Mouse (Mus musculus): ENCODE data around the gene Prkar1b. TPM values are rescaled to one million over a fixed set of nuclear protein-coding genes. Genes with fewer than 3 reads are reported as not detected.

The Prkar1b gene
- total RNA-seq, 1 experiment from 2014 or later: not detected

DNA sequence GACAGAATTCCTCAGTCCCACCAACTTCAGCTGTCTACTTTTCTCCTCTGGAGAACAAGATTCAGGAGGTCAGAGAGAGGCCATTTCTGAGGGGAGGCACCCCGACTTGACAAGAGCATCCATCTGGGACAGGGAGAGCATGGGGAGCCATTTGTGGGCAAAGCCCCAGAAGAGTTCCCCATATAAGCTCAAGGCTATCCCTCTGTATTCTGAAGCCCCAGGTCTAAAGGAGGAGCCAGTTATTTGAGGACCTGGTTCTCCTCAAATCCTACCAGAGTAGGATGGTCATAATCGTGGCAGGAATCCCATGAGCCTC, 30.9 kb downstream of the Prkar1b start:
- ATAC-seq (replicated peaks in 1 of 2; ENCODE audit: insufficient read depth in 1 of 2, low FRiP score in 2 of 2, low TSS enrichment in 1 of 2, low read depth in 1 of 2, poor library complexity in 2 of 2, severe bottlenecking in 2 of 2): no peak

DNA sequence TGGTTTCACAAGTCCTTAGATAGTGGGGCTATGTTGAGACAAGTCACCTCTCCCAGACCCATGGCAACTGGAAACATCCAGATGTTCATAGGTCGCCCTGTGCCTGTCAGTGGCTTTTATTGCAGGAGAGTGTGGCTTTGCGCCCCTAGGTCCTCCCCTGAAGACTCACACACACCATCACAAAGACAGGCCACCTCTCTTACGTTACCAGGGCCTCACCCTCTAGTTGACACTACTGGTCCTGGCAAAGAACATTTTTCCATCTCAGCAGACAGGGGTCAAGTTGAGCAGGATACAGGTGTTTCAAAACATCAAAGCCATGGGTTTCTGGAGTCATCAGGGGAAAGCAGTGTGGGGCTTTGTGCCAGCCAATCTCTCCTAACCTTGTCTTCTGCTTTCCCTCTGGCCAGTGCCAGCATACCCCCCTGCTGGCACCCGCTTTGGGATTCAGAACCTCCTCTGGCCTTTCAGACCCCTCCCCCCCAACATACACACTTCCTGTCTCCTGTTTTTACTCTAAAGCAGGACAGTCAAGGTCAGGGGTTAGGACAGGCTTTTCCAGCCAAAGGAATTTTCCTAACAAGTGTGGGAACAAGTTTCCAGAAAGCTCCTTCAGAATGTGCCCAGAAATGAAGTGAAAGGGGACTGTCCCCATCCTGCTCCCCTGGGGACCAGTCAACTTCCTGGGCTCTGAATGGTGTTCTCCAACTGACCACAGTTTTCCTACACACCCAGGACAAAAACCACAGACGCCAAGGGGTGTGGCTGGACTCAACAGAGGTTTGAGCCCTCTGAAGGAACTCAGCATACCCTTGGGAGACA, 31.5 kb downstream of the Prkar1b start:
- ATAC-seq (replicated peaks in 1 of 2; ENCODE audit: insufficient read depth in 1 of 2, low FRiP score in 2 of 2, low TSS enrichment in 1 of 2, low read depth in 1 of 2, poor library complexity in 2 of 2, severe bottlenecking in 2 of 2): no peak

DNA sequence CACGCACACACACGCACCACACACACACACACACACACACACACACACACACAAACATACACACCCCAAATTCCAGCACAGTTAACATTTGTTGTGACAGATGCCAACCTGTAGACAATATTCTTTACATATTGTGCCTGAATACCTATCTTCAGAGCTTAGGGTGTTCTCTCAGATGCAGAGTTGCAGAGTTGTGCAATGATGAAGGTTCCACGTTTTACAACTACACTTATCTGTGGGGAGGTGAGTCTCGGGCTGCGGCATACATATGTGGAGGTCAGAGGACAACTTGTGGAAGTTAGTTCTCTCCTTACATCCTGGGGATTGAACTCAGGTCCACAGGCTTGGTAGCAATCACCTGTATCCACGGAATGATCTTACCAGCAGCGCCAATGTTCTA, 34.3 kb downstream of the Prkar1b start:
- ATAC-seq (replicated peaks in 1 of 2; ENCODE audit: insufficient read depth in 1 of 2, low FRiP score in 2 of 2, low TSS enrichment in 1 of 2, low read depth in 1 of 2, poor library complexity in 2 of 2, severe bottlenecking in 2 of 2): no peak

DNA sequence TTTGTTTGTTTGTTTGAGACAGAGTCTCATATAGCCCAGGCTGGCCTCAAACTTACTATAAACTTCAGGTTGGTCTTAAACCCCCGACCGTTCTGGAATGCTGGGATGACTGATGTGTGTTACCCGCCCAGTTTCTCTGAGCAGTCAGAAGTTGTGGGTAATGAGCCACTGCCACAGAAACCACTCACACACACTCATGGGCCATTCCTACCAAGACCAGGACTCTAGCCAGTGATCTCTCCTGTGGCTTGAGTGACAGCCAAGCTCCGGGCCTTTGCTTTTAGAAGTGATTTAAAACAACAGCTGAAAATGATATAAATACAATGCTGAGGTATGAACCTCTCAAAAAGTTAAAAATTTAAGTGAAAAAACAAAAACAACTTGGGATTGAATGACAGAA, 34.9 kb downstream of the Prkar1b start:
- ATAC-seq (replicated peaks in 1 of 2; ENCODE audit: insufficient read depth in 1 of 2, low FRiP score in 2 of 2, low TSS enrichment in 1 of 2, low read depth in 1 of 2, poor library complexity in 2 of 2, severe bottlenecking in 2 of 2): no peak

DNA sequence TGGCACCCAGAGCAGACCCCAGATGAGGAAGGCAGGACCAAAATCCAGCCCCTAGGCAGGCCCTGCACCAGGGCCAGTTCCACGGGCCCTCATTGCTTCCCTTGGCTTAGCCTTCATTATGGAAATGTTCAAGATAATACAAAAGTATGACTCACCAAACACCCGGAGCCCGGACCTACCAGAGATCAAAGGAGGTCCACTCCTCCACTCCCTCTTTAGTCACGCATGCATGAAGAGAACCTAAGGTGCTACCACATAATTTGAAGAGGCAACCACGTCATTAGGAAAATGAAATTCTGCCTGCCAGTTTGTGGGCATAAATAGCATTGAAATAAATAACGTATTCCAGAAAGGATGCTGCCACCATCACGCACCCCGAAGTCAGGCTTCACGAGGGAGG, 37.4 kb downstream of the Prkar1b start:
- no peak for ATAC-seq (replicated peaks in 1 of 2; ENCODE audit: insufficient read depth in 1 of 2, low FRiP score in 2 of 2, low TSS enrichment in 1 of 2, low read depth in 1 of 2, poor library complexity in 2 of 2, severe bottlenecking in 2 of 2)

DNA sequence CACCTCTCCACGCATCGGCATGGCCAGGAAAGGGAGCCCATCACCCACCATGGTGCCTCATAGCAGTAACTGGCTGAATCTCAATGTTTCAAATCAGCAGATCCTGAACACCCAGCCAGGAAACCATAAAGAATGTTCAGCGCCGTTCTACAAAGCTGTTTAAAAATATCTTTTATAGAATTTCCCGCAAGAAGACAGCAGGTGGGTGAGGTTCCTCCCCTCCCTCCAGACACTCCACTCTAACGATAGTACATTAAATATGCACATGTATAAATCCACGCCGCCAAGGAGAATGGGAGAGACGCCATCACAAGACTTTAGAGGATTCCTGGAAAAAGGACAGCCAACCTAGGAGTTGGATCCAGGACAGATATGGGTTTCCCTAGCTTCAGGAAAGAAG, 37.8 kb downstream of the Prkar1b start:
- no peak for ATAC-seq (replicated peaks in 1 of 2; ENCODE audit: insufficient read depth in 1 of 2, low FRiP score in 2 of 2, low TSS enrichment in 1 of 2, low read depth in 1 of 2, poor library complexity in 2 of 2, severe bottlenecking in 2 of 2)

DNA sequence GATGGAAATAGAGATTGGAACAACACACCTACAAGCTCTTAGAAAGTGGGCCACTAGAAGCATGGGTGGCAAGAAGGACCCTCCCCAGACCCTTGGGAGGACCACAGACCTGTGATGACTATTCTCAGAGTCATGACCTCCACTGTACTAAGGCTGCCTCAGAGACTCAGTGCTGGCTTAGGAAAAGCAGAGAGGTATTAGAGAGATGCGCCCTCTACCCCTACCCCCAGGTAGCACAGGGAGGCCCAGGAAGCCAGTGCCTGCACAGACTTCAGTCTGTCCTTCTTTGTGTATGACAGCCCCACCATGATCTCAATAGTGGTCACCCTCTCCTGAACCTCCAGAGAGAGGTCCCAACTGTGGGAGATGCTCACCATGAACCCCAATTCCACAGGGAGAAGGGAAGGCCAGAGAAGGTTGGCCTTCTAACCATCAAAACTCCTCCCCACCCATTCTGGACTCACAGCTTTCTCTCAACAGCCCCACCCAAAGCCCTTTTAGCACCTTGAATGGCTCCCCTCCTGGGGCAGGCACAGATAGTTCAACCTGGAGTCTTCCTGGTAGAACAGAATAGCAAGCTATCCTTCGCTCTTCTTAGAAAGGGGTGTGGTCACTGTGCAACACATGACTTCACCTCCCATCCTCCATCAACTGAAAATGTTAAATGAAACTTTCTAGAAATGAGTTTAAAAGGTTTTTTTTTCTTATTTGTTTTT, 39.5 kb downstream of the Prkar1b start:
- ATAC-seq (replicated peaks in 1 of 2; ENCODE audit: insufficient read depth in 1 of 2, low FRiP score in 2 of 2, low TSS enrichment in 1 of 2, low read depth in 1 of 2, poor library complexity in 2 of 2, severe bottlenecking in 2 of 2): no peak

DNA sequence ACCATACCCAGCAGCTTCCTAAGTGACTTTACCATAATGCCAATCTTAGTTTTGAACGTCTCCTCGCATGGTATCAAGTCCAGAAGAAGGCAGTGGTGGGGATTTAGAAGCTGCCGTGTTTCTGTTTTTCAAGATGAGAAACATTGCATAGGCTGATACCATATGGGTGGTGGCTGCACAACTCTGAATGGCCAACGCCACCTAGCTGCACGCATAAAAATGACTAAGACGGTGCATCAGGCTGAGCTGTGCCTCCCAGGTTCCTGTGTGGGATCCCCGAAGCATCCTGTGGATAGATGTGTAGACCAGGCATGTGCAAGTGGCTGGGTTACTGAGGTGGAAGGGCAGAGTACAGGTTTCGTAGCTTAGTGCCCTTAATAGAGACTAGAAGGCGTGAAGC, 42.0 kb downstream of the Prkar1b start:
- ATAC-seq (replicated peaks in 1 of 2; ENCODE audit: insufficient read depth in 1 of 2, low FRiP score in 2 of 2, low TSS enrichment in 1 of 2, low read depth in 1 of 2, poor library complexity in 2 of 2, severe bottlenecking in 2 of 2): peak; percentile 56 to 64; a peak in 3 of 4 replicates

DNA sequence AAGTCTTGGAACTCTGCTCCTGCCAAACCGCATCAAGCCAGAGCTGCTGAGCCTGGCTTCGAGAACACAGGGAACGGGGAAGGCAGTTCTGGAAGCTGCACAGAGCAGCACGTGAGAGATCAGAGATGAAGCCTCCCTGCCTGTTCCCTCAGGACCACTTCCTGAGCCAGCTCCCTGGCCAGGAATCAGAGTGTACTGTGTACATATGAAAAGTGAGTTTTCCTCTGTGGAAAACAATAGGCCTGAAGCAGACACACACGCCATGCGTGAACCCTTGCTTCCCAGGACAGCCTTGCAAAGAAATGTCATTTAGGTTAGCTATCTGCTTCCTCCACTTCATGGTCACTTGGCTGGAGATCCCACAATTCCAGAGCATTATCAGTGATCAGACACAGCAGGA, 48.0 kb downstream of the Prkar1b start:
- no peak for ATAC-seq (replicated peaks in 1 of 2; ENCODE audit: insufficient read depth in 1 of 2, low FRiP score in 2 of 2, low TSS enrichment in 1 of 2, low read depth in 1 of 2, poor library complexity in 2 of 2, severe bottlenecking in 2 of 2)

DNA sequence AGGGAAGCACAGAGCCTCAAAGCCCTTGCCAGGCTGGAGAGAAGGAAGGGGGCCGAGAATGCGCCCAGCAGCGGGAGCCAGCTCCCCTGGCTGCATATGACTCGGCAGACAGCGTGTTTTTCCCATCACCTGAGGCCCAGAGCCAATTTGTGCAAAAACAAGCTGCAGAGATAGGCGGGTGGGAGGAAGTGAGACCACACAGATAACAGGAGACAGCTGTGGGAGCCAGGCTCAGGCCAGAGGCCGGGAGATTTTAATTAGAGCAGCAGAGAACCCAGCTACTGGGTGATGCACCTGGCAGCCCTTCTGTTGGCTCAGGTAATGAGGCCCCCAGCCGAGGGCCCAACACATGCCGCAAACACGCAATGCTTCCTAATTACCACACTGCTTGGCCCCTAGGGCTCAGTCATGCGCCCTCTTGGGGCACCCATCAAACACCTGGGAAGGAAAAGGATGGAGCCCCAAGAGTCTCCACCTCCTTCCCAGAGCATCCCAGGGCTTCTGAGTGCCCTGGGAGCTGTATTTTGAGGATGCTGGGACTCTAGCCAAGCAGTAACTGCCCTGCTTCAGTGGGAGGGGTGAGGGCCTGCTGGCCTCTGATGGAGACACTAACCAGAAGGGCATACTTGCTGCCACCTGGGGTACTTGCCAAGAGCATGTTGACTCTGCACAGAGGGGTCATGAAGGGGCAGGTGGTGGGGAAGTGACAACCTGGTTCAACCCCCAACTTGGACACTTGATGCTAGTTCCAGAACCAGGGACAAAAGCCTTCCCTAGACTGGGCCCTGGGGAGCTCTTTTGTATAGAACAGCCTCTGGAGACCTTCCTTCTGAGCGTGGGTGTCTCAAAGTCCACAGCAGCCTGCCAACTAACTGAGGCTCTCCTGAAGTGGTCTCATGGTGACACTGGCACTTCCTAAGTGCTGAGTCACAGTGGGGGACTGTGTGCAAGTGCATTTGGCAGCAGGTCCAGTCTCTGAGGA, 50.5 kb downstream of the Prkar1b start:
- ATAC-seq (replicated peaks in 1 of 2; ENCODE audit: insufficient read depth in 1 of 2, low FRiP score in 2 of 2, low TSS enrichment in 1 of 2, low read depth in 1 of 2, poor library complexity in 2 of 2, severe bottlenecking in 2 of 2): peak; percentile 25 to 38; a peak in 2 of 4 replicates

DNA sequence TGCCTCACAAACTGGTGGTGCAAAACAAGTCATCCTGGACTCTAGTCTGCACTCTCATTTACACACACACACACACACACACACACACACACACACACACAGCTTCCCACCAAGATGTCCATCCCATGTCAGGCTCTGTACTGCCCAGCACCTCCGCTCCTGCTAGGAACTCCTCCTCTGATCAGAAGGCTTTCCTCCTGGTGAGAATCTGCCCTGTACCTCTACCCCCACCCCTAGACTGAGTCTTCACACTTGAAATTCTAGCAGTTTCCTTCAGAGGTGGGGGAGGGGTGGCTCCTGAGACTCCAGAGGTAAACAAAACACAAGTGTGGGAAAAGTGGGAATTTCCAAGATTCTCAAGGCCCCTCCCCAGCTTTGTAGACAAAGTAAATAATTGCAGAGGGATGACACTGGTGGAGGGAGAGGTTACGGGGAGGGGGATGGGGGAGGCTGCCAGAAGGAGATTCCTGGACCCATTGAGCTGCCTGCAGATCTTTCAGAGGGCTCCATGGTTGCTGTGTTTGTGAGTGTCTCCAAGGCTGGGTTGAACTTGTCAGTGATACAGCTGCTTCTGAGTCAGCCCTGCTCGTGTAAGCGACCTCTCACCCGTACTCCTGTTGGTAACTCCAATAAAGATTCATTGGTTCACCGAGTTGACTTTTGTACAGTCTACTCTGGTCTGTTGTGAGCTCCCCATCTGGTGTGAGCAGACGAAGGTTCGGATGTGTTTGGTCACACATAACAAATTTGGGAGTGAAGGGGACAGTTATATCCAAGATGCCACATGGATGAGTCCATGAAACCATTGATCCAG, 54.3 kb downstream of the Prkar1b start:
- ATAC-seq (replicated peaks in 1 of 2; ENCODE audit: insufficient read depth in 1 of 2, low FRiP score in 2 of 2, low TSS enrichment in 1 of 2, low read depth in 1 of 2, poor library complexity in 2 of 2, severe bottlenecking in 2 of 2): no peak

DNA sequence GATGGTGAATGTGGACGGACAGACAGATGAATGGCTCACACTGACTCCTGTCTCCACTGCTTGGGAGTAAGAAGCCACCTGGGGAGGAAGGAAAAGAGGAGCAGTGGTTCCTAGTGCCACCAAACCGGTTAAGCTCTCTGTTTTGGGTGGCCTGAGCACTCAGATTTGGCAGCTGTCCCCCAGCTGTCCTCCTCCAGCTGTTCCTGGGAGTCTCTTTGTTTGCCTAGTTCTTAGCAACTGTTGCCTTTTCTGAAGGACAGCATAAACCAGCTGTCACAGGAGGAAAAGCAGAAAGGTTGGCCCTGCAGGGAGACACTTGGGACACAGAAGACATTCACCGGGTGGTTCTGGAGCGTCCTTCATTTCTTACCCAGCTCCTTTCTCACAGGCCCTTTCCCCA, 56.3 kb downstream of the Prkar1b start:
- no peak for ATAC-seq (replicated peaks in 1 of 2; ENCODE audit: insufficient read depth in 1 of 2, low FRiP score in 2 of 2, low TSS enrichment in 1 of 2, low read depth in 1 of 2, poor library complexity in 2 of 2, severe bottlenecking in 2 of 2)

DNA sequence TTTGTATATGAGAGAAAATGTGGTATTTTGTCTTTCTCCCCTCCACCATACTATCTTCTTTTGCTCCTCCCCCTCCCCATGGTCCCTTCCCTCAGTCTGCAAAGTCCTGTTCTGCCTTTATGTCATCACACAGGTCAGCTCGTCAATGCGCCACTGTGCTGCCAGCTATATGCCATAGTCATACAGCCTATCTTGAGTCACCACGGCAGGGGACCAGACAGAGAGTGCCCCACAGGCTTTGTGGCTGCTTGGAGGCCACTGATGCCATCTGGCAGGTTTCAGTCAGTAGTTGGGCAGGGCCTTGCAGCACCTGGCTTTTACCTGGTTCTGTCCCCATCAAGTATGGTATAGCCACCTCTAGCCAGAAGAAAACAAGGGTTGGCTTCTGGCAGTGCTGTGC, 58.1 kb downstream of the Prkar1b start:
- no peak for ATAC-seq (replicated peaks in 1 of 2; ENCODE audit: insufficient read depth in 1 of 2, low FRiP score in 2 of 2, low TSS enrichment in 1 of 2, low read depth in 1 of 2, poor library complexity in 2 of 2, severe bottlenecking in 2 of 2)

DNA sequence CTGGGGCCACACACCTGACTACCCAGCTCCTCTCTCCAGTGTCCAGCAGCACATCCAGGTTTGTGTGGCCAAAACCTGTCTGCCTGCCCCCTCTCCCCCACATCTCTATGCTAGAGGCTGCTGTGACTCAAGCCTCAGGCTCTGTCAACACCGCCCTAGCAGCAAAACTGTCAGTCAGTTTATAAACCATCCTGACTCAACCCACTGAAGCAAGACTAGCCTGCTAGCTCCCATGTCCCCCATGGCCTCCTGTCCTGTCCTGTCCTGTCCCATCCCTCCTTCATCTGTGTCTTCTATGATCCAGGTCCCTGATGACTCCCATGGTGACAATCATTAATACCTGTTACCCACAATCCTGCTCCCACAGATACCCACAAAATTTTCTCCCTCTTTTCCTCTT, 59.6 kb downstream of the Prkar1b start:
- ATAC-seq (replicated peaks in 1 of 2; ENCODE audit: insufficient read depth in 1 of 2, low FRiP score in 2 of 2, low TSS enrichment in 1 of 2, low read depth in 1 of 2, poor library complexity in 2 of 2, severe bottlenecking in 2 of 2): no peak

DNA sequence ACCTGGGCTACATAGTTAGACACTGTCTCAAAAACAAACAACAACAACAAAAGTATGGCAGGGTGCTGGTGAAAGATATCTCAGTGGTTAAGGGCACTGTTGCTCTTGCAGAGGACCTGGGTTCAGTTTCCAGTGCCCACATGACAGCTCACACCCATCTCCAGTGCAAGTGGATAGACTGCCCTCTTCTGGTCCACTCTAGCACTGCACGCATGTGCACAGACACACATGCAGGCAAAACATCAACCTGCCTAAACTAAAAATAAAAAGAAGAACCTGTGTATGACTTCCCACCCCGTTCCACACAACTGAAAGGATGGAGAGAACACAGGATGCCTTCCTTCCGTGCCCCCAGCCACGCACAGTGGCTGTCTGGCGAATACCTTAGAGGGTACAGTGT, 61.6 kb downstream of the Prkar1b start:
- no peak for ATAC-seq (replicated peaks in 1 of 2; ENCODE audit: insufficient read depth in 1 of 2, low FRiP score in 2 of 2, low TSS enrichment in 1 of 2, low read depth in 1 of 2, poor library complexity in 2 of 2, severe bottlenecking in 2 of 2)

DNA sequence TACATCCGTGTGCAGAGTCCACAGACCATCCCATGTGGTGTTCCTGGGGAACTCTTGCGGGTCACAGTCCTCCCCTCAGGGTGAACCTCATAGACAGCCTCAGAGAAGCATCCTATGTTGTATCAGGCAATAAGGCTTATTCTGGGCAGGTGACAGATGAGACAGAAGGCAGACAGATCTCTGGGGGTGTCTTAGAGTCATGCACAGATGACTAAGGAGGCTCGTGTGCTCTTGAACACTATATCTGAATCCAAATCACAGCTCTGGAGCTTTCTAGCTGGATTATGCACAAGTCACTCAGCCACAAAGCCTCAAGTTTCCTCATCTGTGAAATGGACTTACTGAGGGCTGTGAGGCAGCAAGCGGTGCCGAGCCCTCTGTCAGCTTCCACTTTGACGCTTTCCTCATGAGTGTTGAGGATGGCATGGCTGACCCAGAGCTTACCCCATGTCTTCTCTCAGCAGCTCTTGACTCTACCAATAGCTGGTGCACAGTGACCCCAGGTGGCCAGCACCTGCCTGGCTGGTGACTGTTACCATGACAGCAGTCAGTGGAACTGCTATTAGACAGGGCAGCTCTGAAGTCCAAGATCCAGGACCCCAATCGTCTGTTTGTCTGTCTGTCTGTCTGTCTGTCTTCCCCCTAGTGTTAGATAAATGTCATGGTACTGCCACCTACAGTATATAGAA, 64.8 kb downstream of the Prkar1b start:
- ATAC-seq (replicated peaks in 1 of 2; ENCODE audit: insufficient read depth in 1 of 2, low FRiP score in 2 of 2, low TSS enrichment in 1 of 2, low read depth in 1 of 2, poor library complexity in 2 of 2, severe bottlenecking in 2 of 2): peak in 1 of 2 experiments; percentile 40; a peak in 2 of 4 replicates

DNA sequence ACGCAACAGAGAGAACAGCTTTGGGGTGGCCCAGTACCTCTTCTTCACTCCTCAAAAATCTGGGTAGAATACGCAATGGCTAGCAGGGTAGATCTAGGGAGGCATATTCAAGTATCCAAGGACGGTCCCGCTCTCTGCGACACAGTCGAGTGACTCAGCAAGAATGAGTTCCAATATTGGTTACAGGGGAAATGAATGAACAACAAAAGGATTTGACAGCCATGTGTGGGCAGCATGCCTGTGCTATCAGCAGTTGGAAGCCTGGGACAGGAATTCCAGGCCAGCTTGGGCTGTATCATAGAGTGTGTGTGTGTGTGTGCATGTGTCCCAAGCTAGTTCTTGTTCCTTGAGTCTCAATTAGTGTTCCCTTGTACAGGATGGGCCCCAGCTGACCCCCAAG, 65.5 kb downstream of the Prkar1b start:
- no peak for ATAC-seq (replicated peaks in 1 of 2; ENCODE audit: insufficient read depth in 1 of 2, low FRiP score in 2 of 2, low TSS enrichment in 1 of 2, low read depth in 1 of 2, poor library complexity in 2 of 2, severe bottlenecking in 2 of 2)

All from hematopoietic stem cell, adult 5-6 weeks (primary cell).